Mouse (Mus musculus): Measurements from ENCODE around the gene Adh1. TPM values are rescaled to one million over a fixed set of nuclear protein-coding genes. Genes with fewer than 3 reads are reported as not detected.
A peak's percentile ranks its signal among the peaks of the same experiment; 100 is the strongest.

Adh1 gene
- polyA plus RNA-seq (2014; fragmentation: Nextera tagmentation; extraction: Ambion mirVana) = 1.3 and 1.6 TPM in 2 replicates

- Histone ChIP-seq H3K36me3 (ENCODE audit: control insufficient read depth, insufficient read depth, low read length) (no peaks in the 10 kb centered on the region), H3K27me3 (ENCODE audit: control insufficient read depth, insufficient read depth, low read length) (no peaks in the 10 kb centered on the region), H3K4me1 (ENCODE audit: control insufficient read depth, insufficient read depth, low read length) (no peaks in the 10 kb centered on the region), H3K4me2 (ENCODE audit: low read depth, severe bottlenecking) (no peak within 1 kb of the TSS), H3K4me3 (ENCODE audit: low read depth, low read length) (no peak within 1 kb of the TSS), H3K9me3 (ENCODE audit: control insufficient read depth, low read length) (no peaks in the 10 kb centered on the region), H3K9ac (ENCODE audit: low read length) (no peak within 1 kb of the TSS), H3K27ac (replicated peaks; ENCODE audit: low read depth, low read length) (no peak within 1 kb of the TSS)
- ATAC-seq (ENCODE audit: insufficient number of reproducible peaks, low FRiP score, low TSS enrichment, low read depth) (no peak), DNase-seq (ENCODE audit: low spot score) (no peak)
- 81% methylated on average over 11 of the region's 11 CpGs for WGBS
Measured at GRCm38 (mm10) chr3:138260721-138261669, at the start of gene Adh1. Adh1 (plus strand) TSS chr3:138260991.

GRCm38 (mm10) chr3:138212431-138212951 lies 48.3 kb upstream of the Adh1 start:
- Histone ChIP-seq H3K27me3 (ENCODE audit: control insufficient read depth, insufficient read depth, low read length) (no peaks in the 10 kb centered on the region), H3K4me3 (ENCODE audit: low read depth, low read length) (no peak overlapping the region), H3K4me2 (ENCODE audit: low read depth, severe bottlenecking) (no peak overlapping the region), H3K4me1 (ENCODE audit: control insufficient read depth, insufficient read depth, low read length) (no peaks in the 10 kb centered on the region), H3K27ac (replicated peaks; ENCODE audit: low read depth, low read length) (no peak overlapping the region), H3K36me3 (ENCODE audit: control insufficient read depth, insufficient read depth, low read length) (no peaks in the 10 kb centered on the region), H3K9ac (ENCODE audit: low read length) (no peak overlapping the region), H3K9me3 (ENCODE audit: control insufficient read depth, low read length) (no peaks in the 10 kb centered on the region)
- 88% methylated on average over 4 of the region's 4 CpGs for WGBS
- DNase-seq (ENCODE audit: low spot score) = no peak
- no peak for ATAC-seq (ENCODE audit: insufficient number of reproducible peaks, low FRiP score, low TSS enrichment, low read depth)

GRCm38 (mm10) chr3:138215395-138215989 lies 45.3 kb upstream of the Adh1 start:
- WGBS = 58% methylated on average over 11 of the region's 11 CpGs
- H3K9ac ChIP-seq (ENCODE audit: low read length) = no peak overlapping the region
- H3K4me2 ChIP-seq (ENCODE audit: low read depth, severe bottlenecking) = no peak overlapping the region
- H3K27ac ChIP-seq (replicated peaks; ENCODE audit: low read depth, low read length) = no peak overlapping the region
- no peaks in the 10 kb centered on the region for H3K9me3 ChIP-seq (ENCODE audit: control insufficient read depth, low read length)
- 0 out of 2 replicates have a peak, but pooled peaks have one; percentile 39 for ATAC-seq (ENCODE audit: insufficient number of reproducible peaks, low FRiP score, low TSS enrichment, low read depth)
- no peak for DNase-seq (ENCODE audit: low spot score)
- no peak overlapping the region for H3K4me3 ChIP-seq (ENCODE audit: low read depth, low read length)
- H3K4me1 ChIP-seq (ENCODE audit: control insufficient read depth, insufficient read depth, low read length) = no peaks in the 10 kb centered on the region
- H3K27me3 ChIP-seq (ENCODE audit: control insufficient read depth, insufficient read depth, low read length) = no peaks in the 10 kb centered on the region
- no peaks in the 10 kb centered on the region for H3K36me3 ChIP-seq (ENCODE audit: control insufficient read depth, insufficient read depth, low read length)

GRCm38 (mm10) chr3:138216091-138216490 lies 44.7 kb upstream of the Adh1 start:
- no peak for ATAC-seq (ENCODE audit: insufficient number of reproducible peaks, low FRiP score, low TSS enrichment, low read depth)
- Histone ChIP-seq H3K4me3 (ENCODE audit: low read depth, low read length) (no peak overlapping the region), H3K4me2 (ENCODE audit: low read depth, severe bottlenecking) (no peak overlapping the region)

GRCm38 (mm10) chr3:138217631-138218264 lies 43.0 kb upstream of the Adh1 start, which contains the start of gene Adh7:
Adh7 (plus strand) TSS chr3:138217760.
- no peaks in the 10 kb centered on the region for H3K36me3 ChIP-seq (ENCODE audit: control insufficient read depth, insufficient read depth, low read length)
- H3K9ac ChIP-seq (ENCODE audit: low read length) = no peak within 1 kb of the TSS
- WGBS = 76% methylated on average over 10 of the region's 10 CpGs
- DNase-seq (ENCODE audit: low spot score) (no peak), ATAC-seq (ENCODE audit: insufficient number of reproducible peaks, low FRiP score, low TSS enrichment, low read depth) (no peak)
- no peak within 1 kb of the TSS for H3K4me2 ChIP-seq (ENCODE audit: low read depth, severe bottlenecking)
- H3K4me3 ChIP-seq (ENCODE audit: low read depth, low read length) = no peak within 1 kb of the TSS
- no peaks in the 10 kb centered on the region for H3K27me3 ChIP-seq (ENCODE audit: control insufficient read depth, insufficient read depth, low read length)
- no peaks in the 10 kb centered on the region for H3K9me3 ChIP-seq (ENCODE audit: control insufficient read depth, low read length)
- H3K27ac ChIP-seq (replicated peaks; ENCODE audit: low read depth, low read length) = no peak within 1 kb of the TSS
- H3K4me1 ChIP-seq (ENCODE audit: control insufficient read depth, insufficient read depth, low read length) = no peaks in the 10 kb centered on the region

More at GRCm38 (mm10) chr3:138216091-138216490, 44.7 kb upstream of the Adh1 start:
- no peaks in the 10 kb centered on the region for H3K36me3 ChIP-seq (ENCODE audit: control insufficient read depth, insufficient read depth, low read length)
- no peaks in the 10 kb centered on the region for H3K4me1 ChIP-seq (ENCODE audit: control insufficient read depth, insufficient read depth, low read length)
- no peaks in the 10 kb centered on the region for H3K9me3 ChIP-seq (ENCODE audit: control insufficient read depth, low read length)
- WGBS = 85% methylated on average over 8 of the region's 8 CpGs
- no peak overlapping the region for H3K9ac ChIP-seq (ENCODE audit: low read length)
- H3K27me3 ChIP-seq (ENCODE audit: control insufficient read depth, insufficient read depth, low read length) = no peaks in the 10 kb centered on the region
- no peak overlapping the region for H3K27ac ChIP-seq (replicated peaks; ENCODE audit: low read depth, low read length)
- DNase-seq (ENCODE audit: low spot score) = no peak

- Histone ChIP-seq H3K27me3 (ENCODE audit: control insufficient read depth, insufficient read depth, low read length) (no peaks in the 10 kb centered on the region), H3K36me3 (ENCODE audit: control insufficient read depth, insufficient read depth, low read length) (no peaks in the 10 kb centered on the region), H3K9ac (ENCODE audit: low read length) (no peak overlapping the region), H3K27ac (replicated peaks; ENCODE audit: low read depth, low read length) (no peak overlapping the region), H3K4me1 (ENCODE audit: control insufficient read depth, insufficient read depth, low read length) (no peaks in the 10 kb centered on the region), H3K4me3 (ENCODE audit: low read depth, low read length) (no peak overlapping the region), H3K9me3 (ENCODE audit: control insufficient read depth, low read length) (no peaks in the 10 kb centered on the region), H3K4me2 (ENCODE audit: low read depth, severe bottlenecking) (no peak overlapping the region)
- 94% methylated on average over 11 of the region's 11 CpGs for WGBS
- no peak for ATAC-seq (ENCODE audit: insufficient number of reproducible peaks, low FRiP score, low TSS enrichment, low read depth)
- DNase-seq (ENCODE audit: low spot score) = no peak
Measured at GRCm38 (mm10) chr3:138221116-138221515, 39.7 kb upstream of the Adh1 start.

GRCm38 (mm10) chr3:138222511-138222910 lies 38.3 kb upstream of the Adh1 start:
- ATAC-seq (ENCODE audit: insufficient number of reproducible peaks, low FRiP score, low TSS enrichment, low read depth) (no peak), DNase-seq (ENCODE audit: low spot score) (no peak)
- Histone ChIP-seq H3K9ac (ENCODE audit: low read length) (no peak overlapping the region), H3K4me2 (ENCODE audit: low read depth, severe bottlenecking) (no peak overlapping the region), H3K9me3 (ENCODE audit: control insufficient read depth, low read length) (no peaks in the 10 kb centered on the region), H3K27me3 (ENCODE audit: control insufficient read depth, insufficient read depth, low read length) (no peaks in the 10 kb centered on the region), H3K27ac (replicated peaks; ENCODE audit: low read depth, low read length) (no peak overlapping the region), H3K4me3 (ENCODE audit: low read depth, low read length) (no peak overlapping the region), H3K4me1 (ENCODE audit: control insufficient read depth, insufficient read depth, low read length) (no peaks in the 10 kb centered on the region), H3K36me3 (ENCODE audit: control insufficient read depth, insufficient read depth, low read length) (no peaks in the 10 kb centered on the region)
- WGBS = 69% methylated on average over 4 of the region's 4 CpGs

- Histone ChIP-seq H3K27ac (replicated peaks; ENCODE audit: low read depth, low read length) (no peak overlapping the region), H3K9me3 (ENCODE audit: control insufficient read depth, low read length) (no peaks in the 10 kb centered on the region; the same call in 1 of the 2 replicates), H3K9ac (ENCODE audit: low read length) (no peak overlapping the region), H3K4me2 (ENCODE audit: low read depth, severe bottlenecking) (no peak overlapping the region), H3K36me3 (ENCODE audit: control insufficient read depth, insufficient read depth, low read length) (no peaks in the 10 kb centered on the region), H3K4me3 (ENCODE audit: low read depth, low read length) (no peak overlapping the region), H3K4me1 (ENCODE audit: control insufficient read depth, insufficient read depth, low read length) (no peaks in the 10 kb centered on the region), H3K27me3 (ENCODE audit: control insufficient read depth, insufficient read depth, low read length) (no peaks in the 10 kb centered on the region)
- DNase-seq (ENCODE audit: low spot score) (peak; percentile 77), ATAC-seq (ENCODE audit: insufficient number of reproducible peaks, low FRiP score, low TSS enrichment, low read depth) (0 out of 2 replicates have a peak, but pooled peaks have one; percentile 76)
- WGBS = 45% methylated on average over 5 of the region's 5 CpGs
Measured at GRCm38 (mm10) chr3:138222952-138223351, 37.8 kb upstream of the Adh1 start.
